15 mouse cellular contexts compared by ENCODE assay signal in genomic region chr6:51029516-51029915, GRCm38 (mm10).
"Had no signal": no experiment of that assay in that cellular context is flagged by ENCODE, and none has a peak within 500 bp of the region (broad histone marks: within the 10 kb centered on the region; RNA-seq: fewer than 3 reads in every experiment).

No protein-coding gene starts in this region.

- H3K4me1 ChIP-seq: neural tube, embryonic 13.5 days; stomach, embryonic 15.5 days had no signal

- DNase-seq: retina, postnatal 1 day; right cerebral cortex, adult 18-20 months; right cerebral cortex, postnatal 14 days; right cerebral cortex, postnatal 25 days; spleen, adult 18-20 months; thymus, adult 18-20 months; thymus, adult 2 months; thymus, postnatal 14 days; thymus, postnatal 25 days; thymus, postnatal 36 days; thymus, postnatal 4 days had no signal

- H3K4me3 ChIP-seq: neural tube, embryonic 13.5 days; neural tube, embryonic 15.5 days; stomach, embryonic 15.5 days had no signal

- H3K27ac ChIP-seq: neural tube, embryonic 13.5 days; neural tube, embryonic 15.5 days; stomach, embryonic 15.5 days; stomach, postnatal 0 days had no signal

- H3K9me3 ChIP-seq: neural tube, embryonic 13.5 days; neural tube, embryonic 15.5 days; stomach, embryonic 15.5 days had no signal

- H3K36me3 ChIP-seq: neural tube, embryonic 13.5 days; neural tube, embryonic 15.5 days; stomach, embryonic 15.5 days had no signal

- H3K27me3 ChIP-seq: neural tube, embryonic 13.5 days; neural tube, embryonic 15.5 days; stomach, embryonic 15.5 days had no signal
